Mouse (Mus musculus): ENCODE measurements around the gene Havcr2. TPM values are rescaled to one million over a fixed set of nuclear protein-coding genes. Genes with fewer than 3 reads are reported as not detected.

Havcr2 gene
- total and polyA plus RNA-seq, 3 experiments: 1.3 to 2.1 TPM; not detected in 1

DNA sequence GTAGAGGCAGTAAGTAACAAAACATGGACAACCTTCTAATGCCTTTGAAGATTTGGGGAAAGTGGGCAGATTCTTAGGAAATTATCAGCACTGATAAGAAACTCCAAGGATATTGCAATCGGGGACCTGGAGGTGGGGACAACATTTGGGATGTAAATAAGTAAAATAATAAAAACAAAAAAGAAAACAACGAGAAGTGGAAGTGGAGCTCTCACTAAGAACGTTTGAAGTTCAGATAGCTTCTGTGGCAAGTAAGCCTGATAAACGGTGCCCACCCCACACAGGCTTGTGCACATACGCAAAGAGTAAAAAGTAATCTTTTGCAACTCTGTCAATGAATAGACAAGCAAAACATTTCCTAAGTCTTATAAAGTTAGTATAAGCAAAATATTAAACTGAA, 10.8 kb upstream of the Havcr2 start (continued):
- TF ChIP-seq MYB (IDR thresholded peaks at IDR 0.05; ENCODE audit: low read depth, low read length): no peak
- peak; percentile 62 for TF ChIP-seq ZMIZ1 (IDR thresholded peaks at IDR 0.05; ENCODE audit: low read depth, low read length)
- TF ChIP-seq RAD21 (IDR thresholded peaks at IDR 0.05; ENCODE audit: low read depth, low read length): no peak
- TF ChIP-seq GABPA (IDR thresholded peaks at IDR 0.05; ENCODE audit: low read depth, low read length): no peak
- no peak for TF ChIP-seq UBTF (IDR thresholded peaks at IDR 0.05; ENCODE audit: borderline replicate concordance, insufficient read depth, low read depth, low read length)
- no peak for TF ChIP-seq MAX (IDR thresholded peaks at IDR 0.05; ENCODE audit: low read length)
- TF ChIP-seq TBP (IDR thresholded peaks at IDR 0.05; ENCODE audit: low read depth, low read length): no peak
- no peak for TF ChIP-seq MAZ (IDR thresholded peaks at IDR 0.05; ENCODE audit: low read depth, low read length)
- 0 out of 2 replicates have a peak, but pooled peaks have one; percentile 25 for TF ChIP-seq KAT2A (conservative IDR thresholded peaks at IDR 0.05; ENCODE audit: low read depth, low read length)
- TF ChIP-seq EP300 (IDR thresholded peaks at IDR 0.05; ENCODE audit: low read depth in 1 of 2, low read length in 2 of 2): peak; percentile 46; a peak in 3 of 4 replicates
- no peak for TF ChIP-seq CTCF (IDR thresholded peaks at IDR 0.05 in 2 of 3, conservative IDR thresholded peaks at IDR 0.05 in 1 of 3; ENCODE audit: control insufficient read depth in 1 of 3, insufficient read depth in 1 of 3, low read depth in 2 of 3, low read length in 3 of 3, poor library complexity in 1 of 3, severe bottlenecking in 1 of 3)
- peak; percentile 1; the same call in 1 of the 2 replicates for TF ChIP-seq ZC3H11A (IDR thresholded peaks at IDR 0.05; ENCODE audit: low read depth, low read length)
- TF ChIP-seq ETS1 (IDR thresholded peaks at IDR 0.05; ENCODE audit: low read depth, low read length): peak; percentile 60
- peak; percentile 34; the same call in 1 of the 2 replicates for TF ChIP-seq JUND (IDR thresholded peaks at IDR 0.05; ENCODE audit: low read depth, low read length)
- no peak for TF ChIP-seq NELFE (IDR thresholded peaks at IDR 0.05; ENCODE audit: low read depth, low read length)
- no peak; the same call in 1 of the 2 replicates for TF ChIP-seq GATA1 (IDR thresholded peaks at IDR 0.05; ENCODE audit: low read depth, low read length)
- TF ChIP-seq SIN3A (IDR thresholded peaks at IDR 0.05; ENCODE audit: low read length): peak; percentile 62
- no peak for TF ChIP-seq TAL1 (IDR thresholded peaks at IDR 0.05; ENCODE audit: low read length)

DNA sequence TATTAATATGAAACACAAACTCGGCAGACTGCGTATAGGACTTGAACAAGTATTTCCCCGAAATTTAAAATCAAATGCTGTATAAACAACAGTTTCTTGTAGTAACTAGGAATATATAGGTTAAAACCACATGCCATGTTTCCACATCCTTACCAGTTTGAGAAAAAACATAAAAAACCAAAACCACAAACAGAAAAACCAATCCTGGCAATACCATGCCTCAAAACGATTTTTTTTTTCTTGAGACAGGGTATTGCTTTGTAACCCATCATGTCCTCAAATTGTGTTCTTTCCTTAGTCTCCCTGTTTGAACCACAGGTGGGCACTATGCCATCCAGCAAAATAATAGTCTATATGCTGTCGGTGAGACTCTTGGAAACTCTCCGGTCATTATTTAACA, 8.6 kb upstream of the Havcr2 start:
- DNase-seq (ENCODE audit: low read depth, low spot score): no peak
- Histone ChIP-seq H3K79me2 (ENCODE audit: control insufficient read depth, insufficient read depth, low read length, poor library complexity) (peaks cover 7% of the 10 kb centered on the region), H3K4me1 (ENCODE audit: control insufficient read depth in 1 of 2, insufficient read depth in 2 of 2, low read length in 2 of 2) (peaks cover 27 to 45% of the 10 kb centered on the region in 2 experiments), H3K27ac (ENCODE audit: control insufficient read depth, low read depth, low read length) (no peak overlapping the region), H3K4me3 (ENCODE audit: control insufficient read depth in 1 of 2, insufficient read depth in 1 of 2, low read depth in 2 of 2, low read length in 2 of 2) (no peak overlapping the region), H3K27me3 (ENCODE audit: control insufficient read depth in 1 of 2, insufficient read depth in 2 of 2, low read length in 2 of 2) (no peaks in the 10 kb centered on the region), H3K9ac (ENCODE audit: control insufficient read depth, low read depth, low read length, poor library complexity, severe bottlenecking) (no peak overlapping the region), H3K36me3 (ENCODE audit: control insufficient read depth in 1 of 2, insufficient read depth in 2 of 2, low read length in 2 of 2) (peaks cover 2 to 45% of the 10 kb centered on the region in 2 experiments; a peak in 3 of 4 replicates), H3K9me3 (replicated peaks; ENCODE audit: insufficient read depth, low read length) (no peaks in the 10 kb centered on the region)
- TF ChIP-seq MAX (IDR thresholded peaks at IDR 0.05; ENCODE audit: low read length): no peak
- TF ChIP-seq ZC3H11A (IDR thresholded peaks at IDR 0.05; ENCODE audit: low read depth, low read length): no peak
- no peak for TF ChIP-seq GABPA (IDR thresholded peaks at IDR 0.05; ENCODE audit: low read depth, low read length)
- TF ChIP-seq E2F4 (IDR thresholded peaks at IDR 0.05; ENCODE audit: borderline replicate concordance, low read depth, low read length): no peak
- TF ChIP-seq CHD2 (IDR thresholded peaks at IDR 0.05; ENCODE audit: low read length): no peak
- peak; percentile 28; the same call in 1 of the 2 replicates for TF ChIP-seq ZNF384 (IDR thresholded peaks at IDR 0.05; ENCODE audit: low read depth, low read length)
